Mouse (Mus musculus) adrenal gland, adult 8-10 months (tissue): ENCODE measurements at regions not wholly inside any gene's neighbourhood (a gene's known extent, or its start where the extent isn't known, plus 50 kb on each side); places are given as distances from the start of the nearest gene placed in this dataset.
A peak's percentile ranks its signal among the peaks of the same experiment; 100 is the strongest.
"Not testable (repeated sequence)": the region's sequence is repeated elsewhere in the genome, so short reads cannot be mapped to it uniquely, and the experiment has no call there.

Experiments
- DNase-seq: peaks from one replicate; pipeline ENCODE4 v3.0.0; 2022

DNA sequence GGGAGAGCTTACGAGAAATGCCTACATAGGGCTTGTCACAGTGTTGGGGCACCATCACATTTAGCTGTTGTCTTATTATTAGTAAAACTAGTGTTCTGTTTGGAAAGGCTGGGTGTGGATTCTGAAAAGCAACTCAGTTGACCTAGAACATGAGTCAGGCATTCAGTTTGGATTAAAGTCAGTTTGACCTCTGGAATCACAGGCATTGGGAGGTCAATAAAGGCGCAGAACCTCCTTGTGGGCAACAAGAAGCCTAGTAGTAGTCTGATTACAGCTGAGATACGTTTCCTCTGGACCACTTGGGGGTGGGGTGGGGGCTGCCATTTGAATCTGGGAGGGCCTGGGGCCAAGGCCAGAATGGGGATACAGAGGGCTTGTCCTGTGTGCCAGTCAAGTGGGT lies 52.1 kb upstream of the Map3k1 start:
- DNase-seq = no peak

DNA sequence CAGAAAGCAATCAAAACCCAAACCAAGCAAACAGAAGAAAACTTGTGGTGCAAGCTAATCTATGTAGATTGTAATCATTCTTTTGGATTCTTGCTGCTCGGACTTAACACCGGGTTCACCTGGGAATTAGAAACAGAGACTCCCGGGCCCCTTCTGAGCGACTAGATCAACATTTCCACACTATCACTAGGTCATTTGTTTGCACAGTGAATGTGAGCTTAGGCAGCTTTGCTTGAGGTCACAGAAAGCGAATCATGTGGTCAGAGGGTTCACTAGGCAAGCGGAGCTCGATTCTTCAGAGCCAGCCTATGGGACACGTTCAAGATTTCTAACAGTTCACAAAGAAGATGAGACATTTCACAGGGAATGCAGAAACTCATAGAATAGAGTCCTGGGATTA lies 53.5 kb upstream of the Map3k1 start:
- DNase-seq = no peak

- no peak for DNase-seq
Measured at GRCm38 (mm10) chr13:111865956-111866355, 57.2 kb upstream of the Map3k1 start.

DNA sequence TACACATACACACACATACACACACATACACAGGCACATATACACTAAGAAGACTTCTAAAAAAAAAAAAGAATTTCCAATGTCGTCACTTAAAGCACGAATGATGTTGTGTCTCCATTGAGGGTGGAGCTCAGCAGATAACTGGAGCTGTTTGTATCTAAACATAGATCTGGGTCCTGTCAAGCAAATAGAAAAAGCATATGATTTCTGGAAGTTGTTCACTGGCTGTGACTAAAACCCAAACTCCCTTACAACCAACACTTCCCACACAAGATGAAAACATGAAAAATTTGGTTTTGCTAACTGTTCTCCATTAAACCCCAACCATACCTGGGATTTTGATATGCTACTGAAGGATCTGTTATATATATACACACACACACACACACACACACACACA lies 58.5 kb upstream of the Map3k1 start:
- no peak for DNase-seq

GRCm38 (mm10) chr13:111867763-111868725 lies 59.3 kb upstream of the Map3k1 start:
- DNase-seq = peak; percentile 28

DNA sequence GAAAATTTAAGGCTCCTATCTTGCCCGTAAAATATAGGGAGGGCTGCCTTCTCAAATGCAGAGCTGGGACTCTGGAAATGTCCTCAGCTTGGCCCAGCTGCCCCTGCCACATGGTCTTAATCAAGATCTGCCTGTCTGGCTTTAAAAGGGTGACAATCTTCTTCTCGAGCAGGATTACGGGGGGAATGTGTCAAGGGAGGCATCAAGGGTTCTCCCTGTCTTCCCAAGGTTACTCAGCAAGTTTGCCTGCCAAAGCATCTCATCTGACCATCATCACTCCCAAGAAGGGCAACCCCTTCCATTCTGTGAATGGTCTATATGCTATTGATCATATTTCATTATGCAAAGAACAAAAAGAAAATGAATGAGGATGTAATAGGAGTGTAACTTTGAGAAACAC lies 60.2 kb upstream of the Map3k1 start:
- no peak for DNase-seq

DNA sequence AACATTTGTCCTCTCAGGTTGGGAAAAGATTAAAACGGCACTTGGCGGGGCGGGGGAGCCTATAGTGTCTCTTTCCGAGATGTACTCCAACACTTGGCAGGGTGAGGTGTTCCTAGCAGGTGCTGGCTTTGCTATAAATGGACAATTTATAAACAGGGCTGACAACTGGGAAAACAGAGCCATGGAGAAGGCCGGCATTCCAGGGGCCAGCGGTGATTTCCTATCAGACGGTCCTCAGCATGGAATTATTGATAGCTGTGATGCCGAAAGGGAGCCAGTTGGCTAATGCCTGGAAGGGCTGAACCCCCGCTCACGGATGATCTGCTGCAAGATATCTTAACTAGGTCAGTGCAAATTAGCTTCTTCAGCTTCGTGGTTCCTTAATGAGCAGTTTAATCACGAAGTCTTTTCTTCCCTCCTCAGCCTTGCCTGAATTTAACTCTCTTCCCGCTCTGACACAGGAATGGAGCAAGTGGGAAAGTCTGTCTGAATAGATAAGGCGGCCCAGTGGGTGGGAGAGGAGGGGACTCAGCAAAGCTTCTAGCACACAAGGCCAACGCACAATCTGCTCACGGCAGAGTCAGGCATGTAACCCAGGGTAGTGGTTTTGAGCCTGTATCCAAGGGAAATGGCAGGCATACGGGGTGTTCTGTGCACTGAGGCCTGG lies 61.1 kb upstream of the Map3k1 start:
- DNase-seq = no peak

- DNase-seq = no peak
Measured at GRCm38 (mm10) chr13:111870505-111870904, 61.7 kb upstream of the Map3k1 start.

DNA sequence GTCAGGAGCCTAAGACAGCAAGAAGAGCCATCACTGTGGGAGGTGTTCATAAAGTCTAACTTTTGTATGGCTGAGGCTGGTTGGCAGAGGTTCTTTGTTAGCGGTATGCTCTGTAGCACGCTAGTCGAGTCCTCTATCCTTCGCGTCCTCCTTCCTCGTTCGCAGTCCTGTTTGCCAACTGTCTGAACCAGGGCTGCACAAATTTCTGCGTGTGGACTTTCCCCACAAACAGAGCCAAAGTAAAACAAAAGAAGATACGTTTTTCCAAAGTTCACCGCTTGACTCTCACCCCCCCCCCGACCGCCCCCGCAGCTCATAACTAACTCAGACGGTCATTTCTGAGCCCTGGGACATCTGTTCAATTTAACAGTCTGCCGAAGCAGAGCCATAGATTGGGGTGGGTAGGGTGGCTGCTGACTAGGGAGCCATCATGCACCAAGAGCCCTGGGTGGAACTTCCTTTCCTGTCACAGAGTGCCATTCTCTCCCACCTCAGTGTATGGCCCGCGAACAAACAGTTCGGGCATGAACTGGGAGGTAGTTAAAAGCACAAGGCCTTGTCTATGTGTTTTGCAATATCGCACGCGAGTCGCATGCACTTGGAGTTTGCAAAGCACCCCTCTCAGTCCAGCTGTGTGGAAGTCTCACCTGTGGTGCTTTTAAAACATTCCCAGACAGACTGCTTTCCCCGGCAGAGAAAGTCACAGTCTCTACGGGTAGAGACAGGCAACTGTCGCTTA lies 63.0 kb upstream of the Map3k1 start:
- no peak for DNase-seq

DNA sequence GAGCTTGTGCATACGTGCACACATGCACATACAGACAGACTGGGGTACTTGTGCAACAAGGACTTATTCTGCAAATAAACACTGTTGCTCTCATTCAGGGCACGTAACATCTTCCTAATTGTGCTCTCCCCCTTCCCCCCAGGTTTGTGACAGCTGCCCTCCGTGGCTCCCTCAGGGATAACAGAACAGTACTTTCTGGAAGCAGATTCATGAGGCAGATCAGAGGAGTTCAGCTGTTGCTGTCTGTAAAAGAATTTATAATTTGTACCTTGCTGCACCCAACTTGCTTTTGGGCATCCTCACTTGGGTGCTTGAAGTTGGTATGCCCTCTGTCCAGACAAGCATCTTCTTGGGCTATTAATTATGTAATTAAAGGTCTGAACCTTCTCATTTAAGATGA lies 65.5 kb upstream of the Map3k1 start:
- no peak for DNase-seq

DNA sequence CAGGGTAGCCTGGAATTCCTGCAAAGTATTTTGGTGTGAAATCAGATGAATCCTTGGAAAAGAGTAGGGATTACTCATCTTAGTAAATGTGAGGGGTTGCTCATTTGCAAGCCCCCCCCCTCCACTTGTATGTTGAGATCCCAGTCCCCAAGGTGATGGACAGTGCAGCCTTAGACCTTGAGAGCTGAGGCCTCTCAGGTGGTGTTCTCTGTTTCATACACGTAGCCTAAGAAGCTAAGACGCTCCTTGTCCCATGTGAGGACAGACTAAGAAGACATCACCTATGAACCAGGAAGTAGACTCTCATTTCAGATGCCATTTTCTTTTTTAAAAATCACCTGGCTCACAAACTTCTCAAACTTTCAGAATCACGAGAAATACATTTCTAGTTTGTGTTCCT lies 67.6 kb upstream of the Map3k1 start:
- no peak for DNase-seq

DNA sequence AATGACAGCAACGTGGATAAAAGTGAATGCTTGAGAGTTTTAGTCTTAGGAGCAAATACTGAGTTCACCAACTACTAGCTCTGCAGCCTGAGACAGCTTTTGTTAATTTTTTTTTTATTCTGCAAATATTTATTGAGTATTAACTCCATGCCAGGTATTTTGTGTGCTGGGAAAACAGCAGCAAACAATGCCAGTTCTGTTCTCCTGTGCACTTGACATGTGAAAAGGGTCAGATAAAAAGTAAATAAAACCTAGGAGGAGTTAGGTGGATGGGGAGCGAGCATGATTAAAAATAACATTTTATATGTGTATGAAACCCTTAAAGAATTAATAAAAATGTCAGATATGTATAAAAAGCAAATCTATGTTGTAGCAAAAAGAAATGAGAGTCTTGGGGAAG lies 68.1 kb upstream of the Map3k1 start:
- no peak for DNase-seq

- not testable (repeated sequence) for DNase-seq
Measured at GRCm38 (mm10) chr13:111883768-111884566, 75.2 kb upstream of the Map3k1 start.

DNA sequence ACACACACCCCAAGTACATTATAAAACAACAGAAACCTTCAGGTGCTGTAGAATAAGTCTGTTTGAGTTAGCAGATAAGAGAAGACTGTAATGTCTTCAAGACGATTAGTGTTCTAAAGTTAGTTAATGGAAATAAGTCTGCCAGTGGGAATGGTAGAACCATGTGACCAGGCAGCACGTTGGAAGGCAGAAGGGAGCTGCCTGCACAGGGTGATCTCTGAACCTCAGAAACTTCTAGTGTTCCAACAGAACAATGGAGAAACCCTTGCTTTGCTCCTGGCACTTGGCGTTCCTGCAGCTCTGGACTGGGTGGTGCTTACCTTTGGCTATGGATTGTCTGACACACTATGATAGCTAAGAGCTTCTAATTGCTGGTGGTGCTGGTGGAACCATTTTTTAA lies 82.0 kb upstream of the Map3k1 start:
- no peak for DNase-seq

DNA sequence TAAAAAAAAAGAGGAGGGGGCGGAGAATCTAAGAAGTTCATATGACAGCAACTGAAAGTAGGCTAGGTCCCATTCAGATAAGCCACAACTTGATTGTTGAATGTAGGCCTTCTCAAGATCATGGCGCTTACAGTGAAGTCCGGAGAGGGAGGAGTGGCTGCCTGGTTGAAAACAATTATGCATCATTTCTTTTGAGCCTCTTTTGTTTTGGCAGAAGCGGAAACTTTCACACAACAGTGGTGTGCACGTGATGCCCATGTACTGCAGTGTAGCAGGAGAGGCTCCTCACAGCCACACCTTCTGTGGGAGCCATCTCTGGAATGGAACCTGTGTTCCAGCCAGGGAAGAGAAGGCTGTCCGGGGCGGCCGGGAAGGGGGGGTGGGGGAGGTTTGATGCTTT lies 83.3 kb upstream of the Map3k1 start:
- DNase-seq = no peak

DNA sequence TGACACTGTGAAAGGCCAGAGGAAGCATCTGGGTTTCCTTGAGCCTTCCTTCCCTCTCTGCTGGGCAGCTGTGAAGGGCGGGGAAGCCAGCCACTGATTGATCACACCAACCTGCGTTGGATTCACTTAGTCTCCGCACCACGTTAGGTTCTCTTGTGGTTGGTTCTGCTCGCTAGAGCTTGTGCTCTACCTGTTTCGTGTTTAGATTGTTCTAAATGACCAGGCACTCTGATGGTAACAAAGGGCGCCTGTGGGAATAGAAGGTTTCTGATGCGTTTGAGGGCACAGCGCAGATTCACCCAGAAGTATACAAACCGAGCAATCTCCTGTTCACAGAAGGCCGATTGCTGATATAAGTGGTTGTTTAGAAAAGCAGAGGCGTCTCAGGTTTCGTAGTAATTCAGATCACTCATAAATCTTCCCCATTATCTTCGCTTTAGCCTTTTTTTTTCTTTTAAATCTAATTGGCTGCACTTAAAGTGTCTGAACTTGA lies 84.5 kb upstream of the Map3k1 start:
- DNase-seq = no peak

GRCm38 (mm10) chr13:111894804-111895478 lies 86.1 kb upstream of the Map3k1 start:
- DNase-seq = peak; percentile 15

- DNase-seq = no peak
Measured at GRCm38 (mm10) chr13:111896279-111896678, 87.5 kb upstream of the Map3k1 start.

DNA sequence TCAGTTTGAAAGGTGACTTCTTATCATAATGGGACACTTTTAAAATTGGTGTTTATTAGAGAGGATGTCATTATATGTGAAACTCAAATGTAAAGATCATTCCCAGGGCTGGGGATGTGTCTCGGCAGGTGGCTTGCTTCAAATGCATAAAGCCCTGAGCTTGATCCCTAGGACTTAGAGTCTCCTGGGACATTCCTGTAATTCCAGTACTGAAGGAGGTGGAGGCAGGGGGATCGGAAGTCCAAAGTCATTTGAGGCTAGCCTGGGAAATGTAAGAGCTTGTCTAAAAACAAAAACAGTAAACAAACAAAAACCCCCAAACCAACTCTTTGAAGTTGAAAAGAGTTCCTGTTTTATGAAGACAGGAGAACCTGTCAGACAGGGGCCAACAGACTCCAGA lies 94.6 kb upstream of the Map3k1 start:
- DNase-seq = no peak

DNA sequence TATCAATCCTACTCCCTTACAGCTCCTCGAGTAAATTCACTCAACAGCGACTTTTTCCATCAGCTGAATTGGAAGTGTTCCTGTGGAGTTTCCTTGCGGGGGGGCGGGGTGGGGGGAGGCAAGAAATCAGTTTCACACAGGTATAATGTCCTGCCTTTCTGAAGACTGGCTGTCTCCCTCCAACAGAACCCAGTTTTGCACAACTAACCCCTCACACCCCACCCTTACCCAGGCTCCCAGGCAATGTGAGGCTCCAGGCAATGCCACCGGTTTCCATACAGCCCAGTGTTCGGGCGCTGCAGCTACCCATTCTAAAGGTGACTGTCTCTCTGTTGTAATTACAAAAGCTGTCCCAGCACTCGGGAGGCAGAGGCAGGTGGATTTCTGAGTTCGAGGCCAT lies 95.1 kb upstream of the Map3k1 start:
- DNase-seq = no peak

GRCm38 (mm10) chr13:111904616-111905212 lies 95.9 kb upstream of the Map3k1 start:
- no peak for DNase-seq
